Mouse (Mus musculus) gastrocnemius, adult 8-10 months (tissue): ENCODE results near the gene Gtpbp1. TPM values are rescaled to one million over a fixed set of nuclear protein-coding genes. Genes with fewer than 3 reads are reported as not detected.

Experiments used
- DNase-seq, 2 experiments: peaks; one replicate each; pipeline ENCODE4 v3.0.0; 2022; ENCODE audit warnings: low spot score in 2 of 2
- total RNA-seq, 4 experiments: library from RNA; stranded (reverse); gene quantifications; 2 replicates each; pipeline ENCODE4 v1.2.4; 2022

Gtpbp1 gene
- total RNA-seq, 4 experiments from 2014 or later, result 21.8 to 29.7 (median 24.0) TPM

- peak; percentile 54 to 63 for DNase-seq
These were observed 32.8 kb downstream of the Gtpbp1 start for GRCm38 (mm10) chr15:79723439-79723838.

- peak; percentile 61 to 80 for DNase-seq
These were observed 34.6 kb downstream of the Gtpbp1 start for GRCm38 (mm10) chr15:79725190-79725789.

GRCm38 (mm10) chr15:79727840-79728239 lies 37.2 kb downstream of the Gtpbp1 start:
- DNase-seq, result no peak

- DNase-seq, result no peak
These were observed 37.7 kb downstream of the Gtpbp1 start for GRCm38 (mm10) chr15:79728311-79728710.

- DNase-seq, result no peak
These were observed 38.2 kb downstream of the Gtpbp1 start for GRCm38 (mm10) chr15:79728731-79729388.

GRCm38 (mm10) chr15:79731554-79731953 lies 40.9 kb downstream of the Gtpbp1 start:
- no peak for DNase-seq

GRCm38 (mm10) chr15:79733192-79733591 lies 42.5 kb downstream of the Gtpbp1 start:
- DNase-seq, result peak; percentile 48 to 62

GRCm38 (mm10) chr15:79733640-79734039 lies 43.0 kb downstream of the Gtpbp1 start:
- no peak for DNase-seq

GRCm38 (mm10) chr15:79734311-79734710 lies 43.7 kb downstream of the Gtpbp1 start:
- DNase-seq, result peak; percentile 62 to 77

- no peak for DNase-seq
These were observed 50.1 kb downstream of the Gtpbp1 start for GRCm38 (mm10) chr15:79740739-79741138.

GRCm38 (mm10) chr15:79741173-79741858 lies 50.7 kb downstream of the Gtpbp1 start:
- DNase-seq, result peak in 1 of 2 experiments; percentile 51

- DNase-seq, result peak; percentile 81 to 88
These were observed 51.5 kb downstream of the Gtpbp1 start, which contains the start of gene Sun2 for GRCm38 (mm10) chr15:79741921-79742705. TSS of gene Sun2 (minus strand) at chr15:79742536.

GRCm38 (mm10) chr15:79742706-79743023 lies 52.0 kb downstream of the Gtpbp1 start:
- no peak for DNase-seq

GRCm38 (mm10) chr15:79744001-79744400 lies 53.4 kb downstream of the Gtpbp1 start:
- DNase-seq, result no peak

- no peak for DNase-seq
These were observed 54.1 kb downstream of the Gtpbp1 start for GRCm38 (mm10) chr15:79744742-79745141.

GRCm38 (mm10) chr15:79745312-79745711 lies 54.7 kb downstream of the Gtpbp1 start:
- no peak for DNase-seq

GRCm38 (mm10) chr15:79745883-79746282 lies 55.2 kb downstream of the Gtpbp1 start:
- DNase-seq, result no peak

GRCm38 (mm10) chr15:79747998-79748397 lies 57.4 kb downstream of the Gtpbp1 start:
- no peak for DNase-seq

GRCm38 (mm10) chr15:79749162-79749561 lies 58.5 kb downstream of the Gtpbp1 start:
- no peak for DNase-seq

GRCm38 (mm10) chr15:79750266-79750665 lies 59.6 kb downstream of the Gtpbp1 start:
- DNase-seq, result no peak

- no peak for DNase-seq
These were observed 61.1 kb downstream of the Gtpbp1 start for GRCm38 (mm10) chr15:79751772-79752171.
